ENCODE assay signal across 9 mouse cellular contexts in the genomic region with DNA sequence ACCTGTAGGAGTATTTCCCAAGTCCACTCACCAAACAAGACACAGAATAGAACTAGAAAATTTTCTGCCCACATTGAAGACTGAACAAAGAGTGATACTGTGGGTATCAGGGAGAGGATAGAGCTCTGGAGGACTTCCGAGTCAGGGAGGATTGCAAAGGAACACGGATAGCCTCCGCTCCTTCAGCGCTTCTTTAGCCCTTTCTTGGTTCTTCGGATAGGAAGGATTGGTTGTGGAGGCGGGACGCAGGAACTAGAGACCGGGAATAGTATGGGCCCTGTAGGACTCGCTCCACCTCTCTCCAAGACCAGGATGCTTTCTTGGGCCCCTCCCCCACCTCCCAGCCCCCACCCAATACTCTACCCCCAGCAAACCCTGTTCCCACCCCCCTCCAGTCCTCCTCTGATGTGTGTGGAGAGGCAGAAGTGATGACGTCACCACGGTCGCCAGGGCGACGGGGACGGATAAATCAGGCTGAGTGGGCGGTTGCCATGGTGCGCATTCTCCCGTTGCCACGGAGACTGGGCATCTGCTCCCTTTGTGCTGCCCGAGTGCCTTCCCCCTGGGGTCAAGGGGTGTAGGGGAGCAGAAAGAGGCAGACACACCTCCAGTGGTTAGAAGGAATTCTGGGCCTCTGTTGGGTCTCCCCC. TPM values are rescaled to one million over a fixed set of nuclear protein-coding genes. Genes with fewer than 3 reads are reported as not detected.
A peak's percentile ranks its signal among the peaks of the same experiment; 100 is the strongest.
DNase-seq lines count a peak whose midpoint lies in the region; ATAC-seq and TF ChIP-seq lines count a peak whose summit lies in the region.
"Had no signal": no experiment of that assay in that cellular context is flagged by ENCODE, and none has a peak within 500 bp of the region (broad histone marks: within the 10 kb centered on the region; RNA-seq: fewer than 3 reads in every experiment).

No protein-coding gene starts in this region.

- no peak overlapping the region for H3K4me2 ChIP-seq in heart, embryonic 12.5 days

- 41% methylated on average over 20 of the region's 20 CpGs for WGBS in lung, adult 2 months
- WGBS in hindbrain, embryonic 10.5 days: 12% methylated on average over 20 of the region's 20 CpGs
- 30% methylated on average over 20 of the region's 20 CpGs for WGBS in heart, embryonic 12.5 days

- peaks cover 23% of the 10 kb centered on the region for H3K27me3 ChIP-seq in hindbrain, embryonic 10.5 days (ENCODE audit: insufficient read depth, poor library complexity, severe bottlenecking)
- peaks cover 25% of the 10 kb centered on the region for H3K27me3 ChIP-seq in heart, embryonic 12.5 days (replicated peaks)

- H3K9me3 ChIP-seq in hindbrain, embryonic 10.5 days: no peaks in the 10 kb centered on the region
- H3K9me3 ChIP-seq in heart, embryonic 12.5 days (replicated peaks): no peaks in the 10 kb centered on the region

- no peaks in the 10 kb centered on the region for H3K4me1 ChIP-seq in lung, adult 2 months (ENCODE audit: control insufficient read depth, insufficient read depth, low read length)
- H3K4me1 ChIP-seq in hindbrain, embryonic 10.5 days (replicated peaks): peaks cover 91% of the 10 kb centered on the region
- H3K4me1 ChIP-seq in heart, embryonic 12.5 days (replicated peaks): peaks cover 27% of the 10 kb centered on the region

- no peak overlapping the region for H3K9ac ChIP-seq in heart, embryonic 12.5 days

- peak overlapping the region; percentile 87 for H3K27ac ChIP-seq in hindbrain, embryonic 10.5 days
- H3K27ac ChIP-seq in heart, embryonic 12.5 days (ENCODE audit: poor library complexity, severe bottlenecking): no peak overlapping the region

- TF ChIP-seq POLR2A in lung, adult 2 months (IDR thresholded peaks at IDR 0.05; ENCODE audit: borderline replicate concordance, extremely low read depth, low read depth, low read length): no peak

- peaks cover 44% of the 10 kb centered on the region for H3K36me3 ChIP-seq in hindbrain, embryonic 10.5 days
- H3K36me3 ChIP-seq in heart, embryonic 12.5 days: no peaks in the 10 kb centered on the region

- H3K4me3 ChIP-seq in lung, adult 2 months (replicated peaks; ENCODE audit: extremely low read depth, low read depth, low read length): no peak overlapping the region
- H3K4me3 ChIP-seq in hindbrain, embryonic 10.5 days: peak overlapping the region; percentile 35
- H3K4me3 ChIP-seq in heart, embryonic 12.5 days: no peak overlapping the region

- TF ChIP-seq CTCF in lung, adult 2 months (IDR thresholded peaks at IDR 0.05; ENCODE audit: insufficient read depth, low read length): no peak

- intact Hi-C loops in left cerebral cortex, postnatal 10 days (cut with DNase I): no loop called here

- no peak for ATAC-seq in heart, embryonic 12.5 days (ENCODE audit: insufficient number of reproducible peaks, low FRiP score)

- peak; percentile 22 to 41 for DNase-seq in lung, postnatal 4 days
- DNase-seq in lung, adult 2 months: no peak
- DNase-seq in cerebellum, postnatal 4 days (ENCODE audit: low spot score in 2 of 2): peak; percentile 74 to 91
- peak; percentile 96 for DNase-seq in hindbrain, embryonic 10.5 days (ENCODE audit: low spot score)
- DNase-seq in left cerebral cortex, postnatal 10 days (ENCODE audit: extremely low spot score in 1 of 2, low spot score in 2 of 2): peak; percentile 94 to 96
- peak; percentile 68 for DNase-seq in retina, postnatal 7 days (ENCODE audit: low read depth, low spot score)
- DNase-seq in spleen, postnatal 36 days (ENCODE audit: low spot score in 2 of 2): no peak

RNA-seq across cellular contexts. Expression of gene Riiad1, which starts 3.8 kb away (rescaled TPM):
- polyA plus RNA-seq in lung, adult 2 months (2012; rRNA removed): 2.3 and 2.5 TPM in 2 replicates
- polyA plus RNA-seq in hindbrain, embryonic 10.5 days (2016; fragmentation: Nextera tagmentation; extraction: Ambion mirVana): 6.5 and 19.3 TPM in 2 replicates
- 1 to 10 TPM; 6.8 to 8.7 TPM for total RNA-seq in left cerebral cortex, postnatal 10 days (2021)
- polyA plus RNA-seq in heart, embryonic 12.5 days (2016; fragmentation: Nextera tagmentation; extraction: Ambion mirVana): 5.3 and 5.7 TPM in 2 replicates

RNA-seq across cellular contexts. Expression of gene Celf3, which starts 5.8 kb away (rescaled TPM):
- 1.2 and 2.1 TPM in 2 replicates for polyA plus RNA-seq in lung, adult 2 months (2012; rRNA removed)
- 69.3 and 136 TPM in 2 replicates for polyA plus RNA-seq in hindbrain, embryonic 10.5 days (2016; fragmentation: Nextera tagmentation; extraction: Ambion mirVana)
- total RNA-seq in left cerebral cortex, postnatal 10 days (2021): 100 to 1,000 TPM; 242 to 260 TPM
- 1.1 and 1.7 TPM in 2 replicates for polyA plus RNA-seq in heart, embryonic 12.5 days (2016; fragmentation: Nextera tagmentation; extraction: Ambion mirVana)
- polyA plus RNA-seq: spleen, adult 2 months had no signal

RNA-seq across cellular contexts. Expression of gene Oaz3, which starts 40.2 kb away (rescaled TPM):
- polyA plus RNA-seq in lung, adult 2 months (2012; rRNA removed): 0.18 TPM in 1 of 2 replicates, not detected in the other
- 0.26 and 0.98 TPM in 2 replicates for polyA plus RNA-seq in hindbrain, embryonic 10.5 days (2016; fragmentation: Nextera tagmentation; extraction: Ambion mirVana)
- total RNA-seq in left cerebral cortex, postnatal 10 days (2021): not detected
- polyA plus RNA-seq in heart, embryonic 12.5 days (2016; fragmentation: Nextera tagmentation; extraction: Ambion mirVana): 0.57 TPM in 1 of 2 replicates, not detected in the other
- polyA plus RNA-seq: spleen, adult 2 months had no signal

RNA-seq across cellular contexts. Expression of gene Mrpl9, which starts 40.8 kb away (rescaled TPM):
- 18.2 and 22.6 TPM in 2 replicates for polyA plus RNA-seq in lung, adult 2 months (2012; rRNA removed)
- polyA plus RNA-seq in hindbrain, embryonic 10.5 days (2016; fragmentation: Nextera tagmentation; extraction: Ambion mirVana): 71.3 and 73.4 TPM in 2 replicates
- 10 to 100 TPM; 39.8 to 41.2 TPM for total RNA-seq in left cerebral cortex, postnatal 10 days (2021)
- polyA plus RNA-seq in heart, embryonic 12.5 days (2016; fragmentation: Nextera tagmentation; extraction: Ambion mirVana): 57.4 and 62.0 TPM in 2 replicates

Comparison
In these comparisons a context has a peak if more than half of its experiments do, and no peak if none do; other contexts are left out.
1. DNase-seq: peak in lung, postnatal 4 days (2 of 2), cerebellum, postnatal 4 days (2 of 2), hindbrain, embryonic 10.5 days (single experiment), left cerebral cortex, postnatal 10 days (2 of 2) and retina, postnatal 7 days (single experiment); none in lung, adult 2 months (single experiment) and spleen, postnatal 36 days (0 of 2).
2. RNA of gene Celf3, which starts 5.8 kb away (polyA plus RNA-seq): 69.3 to 136 TPM in hindbrain, embryonic 10.5 days; 1.2 to 2.1 TPM in lung, adult 2 months and 1.1 to 1.7 TPM in heart, embryonic 12.5 days; every median in the first group is over 10 times any median in the second.